Mouse (Mus musculus): ENCODE data around the gene Ism2. TPM values are rescaled to one million over a fixed set of nuclear protein-coding genes. Genes with fewer than 3 reads are reported as not detected.

The Ism2 gene
- polyA plus RNA-seq, 1 experiment from 2014 or later, result 1.8 TPM

- H3K27me3 ChIP-seq (ENCODE audit: poor library complexity, severe bottlenecking), result no peaks in the 10 kb centered on the region
- no peak overlapping the region for H3K4me3 ChIP-seq
- DNase-seq (ENCODE audit: extremely low spot score, low spot score), result no peak
- H3K9me3 ChIP-seq, result no peaks in the 10 kb centered on the region
- 96% methylated on average over 8 of the region's 8 CpGs for WGBS
- peaks cover 83% of the 10 kb centered on the region for H3K36me3 ChIP-seq (replicated peaks)
- H3K4me1 ChIP-seq, result peaks cover 11% of the 10 kb centered on the region
- no peak overlapping the region for H3K27ac ChIP-seq
These were observed 38.9 kb downstream of the Ism2 start for GRCm38 (mm10) chr12:87260562-87260961.

DNA sequence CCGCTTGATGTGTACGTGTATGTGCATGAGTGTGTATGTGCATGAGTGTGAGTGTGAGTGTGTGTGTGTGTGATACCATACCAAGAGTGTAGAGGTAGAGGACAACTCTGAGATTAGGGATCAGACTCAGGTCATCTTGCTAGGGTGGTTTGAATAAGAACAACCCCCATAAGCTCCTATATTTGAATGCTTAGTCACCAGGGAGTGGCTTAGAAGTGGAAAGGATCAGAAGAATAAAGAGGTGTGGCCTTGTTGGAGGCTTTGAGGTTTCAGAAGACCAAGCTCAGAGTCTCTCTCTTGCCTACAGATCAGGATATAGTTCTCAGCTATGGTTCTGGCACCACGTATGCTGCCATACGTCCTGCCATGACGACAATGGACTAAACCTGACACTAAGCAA, 42.9 kb downstream of the Ism2 start:
- Histone ChIP-seq H3K9me3 (no peaks in the 10 kb centered on the region), H3K36me3 (replicated peaks) (peaks cover 95% of the 10 kb centered on the region), H3K27me3 (ENCODE audit: poor library complexity, severe bottlenecking) (no peaks in the 10 kb centered on the region), H3K27ac (no peak overlapping the region), H3K4me1 (no peaks in the 10 kb centered on the region), H3K4me3 (no peak overlapping the region)
- WGBS, result 94% methylated on average over 5 of the region's 5 CpGs
- no peak for DNase-seq (ENCODE audit: extremely low spot score, low spot score)

- Histone ChIP-seq H3K4me3 (no peak overlapping the region), H3K27ac (no peak overlapping the region), H3K9me3 (no peaks in the 10 kb centered on the region), H3K27me3 (ENCODE audit: poor library complexity, severe bottlenecking) (no peaks in the 10 kb centered on the region), H3K36me3 (replicated peaks) (peaks cover 96% of the 10 kb centered on the region), H3K4me1 (no peaks in the 10 kb centered on the region)
- WGBS, result 95% methylated on average over 6 of the region's 6 CpGs
- DNase-seq (ENCODE audit: extremely low spot score, low spot score), result no peak
These were observed 45.6 kb downstream of the Ism2 start for GRCm38 (mm10) chr12:87253878-87254277.

DNA sequence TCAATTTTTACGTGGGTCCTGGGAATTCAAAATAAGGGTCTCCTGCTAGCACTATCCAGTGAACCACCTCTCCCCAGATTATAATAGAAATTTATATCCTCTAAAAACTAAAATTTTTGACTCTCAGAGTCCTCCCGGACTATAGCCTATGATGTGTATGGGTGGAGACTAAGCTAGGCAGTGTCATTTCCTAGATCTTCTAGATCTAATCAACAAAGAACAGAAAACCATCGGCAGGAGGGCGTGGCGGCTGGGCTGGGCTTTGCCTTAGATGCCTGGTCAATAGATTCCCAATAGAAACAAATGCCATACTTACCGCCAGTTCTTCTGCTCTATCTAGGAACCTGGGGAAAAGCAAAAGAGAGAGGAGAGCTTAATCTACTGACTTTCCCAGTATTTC, 49.3 kb downstream of the Ism2 start:
- no peak overlapping the region for H3K4me3 ChIP-seq
- H3K9me3 ChIP-seq, result no peaks in the 10 kb centered on the region
- no peaks in the 10 kb centered on the region for H3K4me1 ChIP-seq
- H3K27ac ChIP-seq, result no peak overlapping the region
- H3K27me3 ChIP-seq (ENCODE audit: poor library complexity, severe bottlenecking), result no peaks in the 10 kb centered on the region
- H3K36me3 ChIP-seq (replicated peaks), result peaks cover 91% of the 10 kb centered on the region
- DNase-seq (ENCODE audit: extremely low spot score, low spot score), result no peak
- WGBS, result 93% methylated on average over 6 of the region's 6 CpGs

- no peaks in the 10 kb centered on the region for H3K27me3 ChIP-seq (ENCODE audit: poor library complexity, severe bottlenecking)
- H3K9me3 ChIP-seq, result no peaks in the 10 kb centered on the region
- no peaks in the 10 kb centered on the region for H3K4me1 ChIP-seq
- peaks cover 58% of the 10 kb centered on the region for H3K36me3 ChIP-seq (replicated peaks)
- H3K4me3 ChIP-seq, result no peak within 1 kb of the TSS
- 91% methylated on average over 1 of the region's 1 CpGs for WGBS
- H3K27ac ChIP-seq, result no peak within 1 kb of the TSS
- no peak for DNase-seq (ENCODE audit: extremely low spot score, low spot score)
These were observed 60.9 kb downstream of the Ism2 start, which contains the start of gene Noxred1 for GRCm38 (mm10) chr12:87238632-87239031. Noxred1 (minus strand) TSS chr12:87238732.

DNA sequence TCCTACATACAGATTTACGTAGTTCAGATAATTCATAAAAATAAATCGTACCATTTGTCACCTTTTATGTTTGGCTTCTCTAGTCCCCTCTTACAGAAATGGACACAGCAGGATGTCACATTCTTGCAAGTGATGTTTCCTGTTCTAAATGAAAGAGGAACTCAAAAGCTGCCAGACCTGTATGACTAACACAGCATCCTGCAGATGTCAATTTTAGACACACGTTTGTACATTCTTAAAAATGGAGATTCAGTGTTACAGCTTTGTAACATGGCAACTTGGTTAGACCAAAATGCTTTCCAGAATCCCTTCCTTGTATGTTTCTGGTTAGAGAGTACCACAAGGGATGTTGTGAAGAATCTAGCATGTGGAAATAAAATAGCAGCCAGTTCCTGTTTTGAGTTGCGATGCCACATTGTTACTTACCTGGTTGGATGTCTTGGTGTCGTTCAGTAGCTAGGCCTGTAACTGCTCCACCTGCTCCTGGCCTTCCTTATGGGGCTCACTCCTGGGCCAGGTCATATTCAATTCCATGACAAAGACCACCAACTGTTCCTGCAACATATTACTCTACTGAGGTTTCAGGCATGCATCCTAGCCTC, 62.5 kb downstream of the Ism2 start:
- WGBS, result 91% methylated on average over 5 of the region's 5 CpGs
- Histone ChIP-seq H3K4me3 (no peak overlapping the region), H3K9me3 (no peaks in the 10 kb centered on the region), H3K27ac (no peak overlapping the region), H3K36me3 (replicated peaks) (peaks cover 44% of the 10 kb centered on the region), H3K27me3 (ENCODE audit: poor library complexity, severe bottlenecking) (no peaks in the 10 kb centered on the region), H3K4me1 (no peaks in the 10 kb centered on the region)
- DNase-seq (ENCODE audit: extremely low spot score, low spot score), result no peak

GRCm38 (mm10) chr12:87230379-87230895, 69.1 kb downstream of the Ism2 start:
- H3K36me3 ChIP-seq (replicated peaks), result no peaks in the 10 kb centered on the region
- no peak overlapping the region for H3K27ac ChIP-seq
- DNase-seq (ENCODE audit: extremely low spot score, low spot score), result no peak
- H3K4me3 ChIP-seq, result no peak overlapping the region
- no peaks in the 10 kb centered on the region for H3K9me3 ChIP-seq
- no peaks in the 10 kb centered on the region for H3K27me3 ChIP-seq (ENCODE audit: poor library complexity, severe bottlenecking)
- H3K4me1 ChIP-seq, result no peaks in the 10 kb centered on the region

DNA sequence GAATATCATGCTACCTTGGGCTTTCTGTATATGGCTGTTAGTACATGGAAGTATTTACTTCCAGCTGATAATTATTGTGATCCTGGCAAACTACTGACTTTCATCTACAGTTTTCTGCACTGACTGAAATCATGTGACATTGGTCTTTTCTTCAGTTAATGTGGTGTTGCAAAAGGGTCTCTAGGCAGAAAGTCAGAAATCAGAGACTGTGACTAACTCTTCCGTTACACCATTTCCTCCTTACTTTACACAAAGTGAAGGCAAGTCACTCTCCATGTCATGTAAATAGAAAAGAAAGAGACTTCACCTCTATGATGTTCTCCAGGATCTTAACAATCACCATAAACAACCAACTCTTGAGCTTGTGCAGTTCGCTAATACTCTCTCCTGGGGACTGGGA, 69.9 kb downstream of the Ism2 start:
- no peaks in the 10 kb centered on the region for H3K9me3 ChIP-seq
- H3K4me3 ChIP-seq, result no peak overlapping the region
- no peaks in the 10 kb centered on the region for H3K4me1 ChIP-seq
- no peak overlapping the region for H3K27ac ChIP-seq
- no peaks in the 10 kb centered on the region for H3K36me3 ChIP-seq (replicated peaks)
- WGBS, result 94% methylated on average over 2 of the region's 2 CpGs
- DNase-seq (ENCODE audit: extremely low spot score, low spot score), result no peak
- no peaks in the 10 kb centered on the region for H3K27me3 ChIP-seq (ENCODE audit: poor library complexity, severe bottlenecking)

Small RNAs within 50 kb of the gene (microRNA-seq; reads per million reads assigned to microRNA genes)
- gene Gm47293, result not detected

Other genes starting within 250 kb of the Ism2 start
- gene Ngb, start 197.2 kb downstream of the Ism2 start, polyA plus RNA-seq (2016; fragmentation: Nextera tagmentation; extraction: Ambion mirVana), result 0.29 and 0.31 TPM in 2 replicates
- gene Gstz1, start 152.5 kb downstream of the Ism2 start, polyA plus RNA-seq (2016; fragmentation: Nextera tagmentation; extraction: Ambion mirVana), result 28.5 TPM in 2 replicates
- 15.5 and 16.6 TPM in 2 replicates for gene Pomt2, start 151.7 kb downstream of the Ism2 start, polyA plus RNA-seq (2016; fragmentation: Nextera tagmentation; extraction: Ambion mirVana)
- gene Samd15, start 100.0 kb downstream of the Ism2 start, polyA plus RNA-seq (2016; fragmentation: Nextera tagmentation; extraction: Ambion mirVana), result 1.7 and 2.0 TPM in 2 replicates
- gene Tmed8, start 99.3 kb downstream of the Ism2 start, polyA plus RNA-seq (2016; fragmentation: Nextera tagmentation; extraction: Ambion mirVana), result 3.5 and 3.7 TPM in 2 replicates
- gene Noxred1, start 61.0 kb downstream of the Ism2 start, polyA plus RNA-seq (2016; fragmentation: Nextera tagmentation; extraction: Ambion mirVana), result 0.46 and 0.84 TPM in 2 replicates
- 51.2 and 54.1 TPM in 2 replicates for gene Vipas39, start 33.4 kb downstream of the Ism2 start, polyA plus RNA-seq (2016; fragmentation: Nextera tagmentation; extraction: Ambion mirVana)
- 279 and 280 TPM in 2 replicates for gene Ahsa1, start 33.2 kb downstream of the Ism2 start, polyA plus RNA-seq (2016; fragmentation: Nextera tagmentation; extraction: Ambion mirVana)
- 51.4 and 56.1 TPM in 2 replicates for gene Sptlc2, start 88.7 kb upstream of the Ism2 start, polyA plus RNA-seq (2016; fragmentation: Nextera tagmentation; extraction: Ambion mirVana)
- gene Slirp, start 144.2 kb upstream of the Ism2 start, polyA plus RNA-seq (2016; fragmentation: Nextera tagmentation; extraction: Ambion mirVana), result 319 and 328 TPM in 2 replicates
- gene Alkbh1, start 144.3 kb upstream of the Ism2 start, polyA plus RNA-seq (2016; fragmentation: Nextera tagmentation; extraction: Ambion mirVana), result 63.1 and 71.7 TPM in 2 replicates
- 167 and 169 TPM in 2 replicates for gene Snw1, start 172.6 kb upstream of the Ism2 start, polyA plus RNA-seq (2016; fragmentation: Nextera tagmentation; extraction: Ambion mirVana)
- gene Gm5788, start 195.0 kb upstream of the Ism2 start, polyA plus RNA-seq (2016; fragmentation: Nextera tagmentation; extraction: Ambion mirVana), result not detected in 2 replicates
- gene Gm8300, start 214.6 kb upstream of the Ism2 start, polyA plus RNA-seq (2016; fragmentation: Nextera tagmentation; extraction: Ambion mirVana), result not detected in 2 replicates

All from forebrain, embryonic 10.5 days (tissue).